12 mouse cellular contexts compared by ENCODE assay signal in the genomic region with DNA sequence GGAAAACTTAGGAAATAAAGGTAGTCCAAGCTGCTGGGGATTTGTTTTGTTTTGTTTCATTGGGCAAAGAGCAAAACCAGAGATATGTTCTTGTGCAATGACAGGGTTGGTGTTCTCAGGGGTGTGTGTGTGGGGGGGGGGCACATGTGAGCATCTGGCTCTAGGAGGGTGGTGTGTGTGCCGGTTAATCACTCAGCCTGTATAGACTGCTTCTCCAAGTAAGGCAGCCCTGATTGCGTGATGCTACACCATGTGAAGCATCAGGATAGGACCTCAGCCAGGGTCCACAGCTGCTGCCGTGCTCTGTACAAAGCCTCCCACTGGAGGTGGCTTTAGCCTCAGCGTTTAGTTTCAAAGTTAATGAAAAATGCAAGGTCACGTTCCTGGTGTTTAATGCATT. TPM values are rescaled to one million over a fixed set of nuclear protein-coding genes. Genes with fewer than 3 reads are reported as not detected.
A peak's percentile ranks its signal among the peaks of the same experiment; 100 is the strongest.
DNase-seq lines count a peak whose midpoint lies in the region; ATAC-seq and TF ChIP-seq lines count a peak whose summit lies in the region.
"Had no signal": no experiment of that assay in that cellular context is flagged by ENCODE, and none has a peak within 500 bp of the region (broad histone marks: within the 10 kb centered on the region; RNA-seq: fewer than 3 reads in every experiment).

No protein-coding gene starts in this region.

- no peaks in the 10 kb centered on the region for H3K36me3 ChIP-seq in heart, embryonic 10.5 days
- H3K36me3 ChIP-seq in midbrain, embryonic 15.5 days (replicated peaks): no peaks in the 10 kb centered on the region
- H3K36me3 ChIP-seq in midbrain, embryonic 10.5 days: no peaks in the 10 kb centered on the region
- no peaks in the 10 kb centered on the region for H3K36me3 ChIP-seq in testis, adult 2 months (ENCODE audit: control insufficient read depth, insufficient read depth, low read length)
- H3K36me3 ChIP-seq: hindbrain, embryonic 10.5 days had no signal

- H3K9ac ChIP-seq in midbrain, embryonic 15.5 days: no peak overlapping the region
- H3K9ac ChIP-seq: forebrain, embryonic 13.5 days had no signal

- DNase-seq in heart, adult 11 months: peak; percentile 97
- DNase-seq in heart, embryonic 10.5 days (ENCODE audit: low spot score): no peak
- DNase-seq in midbrain, embryonic 10.5 days (ENCODE audit: low spot score): no peak
- DNase-seq in heart, postnatal 10 days: peak; percentile 45 to 48
- no peak for DNase-seq in embryo, embryonic 9.5 days (ENCODE audit: extremely low spot score)
- DNase-seq: cerebellum, adult 9-11 months; kidney, adult 8-10 months had no signal

- H3K27me3 ChIP-seq in heart, embryonic 10.5 days (ENCODE audit: insufficient read depth, poor library complexity, severe bottlenecking): peaks cover 11% of the 10 kb centered on the region; the same call in 1 of the 2 replicates
- no peaks in the 10 kb centered on the region for H3K27me3 ChIP-seq in midbrain, embryonic 15.5 days (replicated peaks)
- H3K27me3 ChIP-seq in midbrain, embryonic 10.5 days (ENCODE audit: low read depth, poor library complexity, severe bottlenecking): no peaks in the 10 kb centered on the region
- no peaks in the 10 kb centered on the region for H3K27me3 ChIP-seq in testis, adult 2 months (ENCODE audit: control insufficient read depth, insufficient read depth, low read length)
- H3K27me3 ChIP-seq: forebrain, embryonic 13.5 days had no signal

- intact Hi-C loops in heart, postnatal 10 days (cut with DNase I): no loop called here

- no peak overlapping the region for H3K27ac ChIP-seq in heart, embryonic 10.5 days
- no peak overlapping the region for H3K27ac ChIP-seq in midbrain, embryonic 15.5 days
- H3K27ac ChIP-seq in midbrain, embryonic 10.5 days (replicated peaks): no peak overlapping the region
- H3K27ac ChIP-seq in testis, adult 2 months (ENCODE audit: control insufficient read depth, insufficient read depth, low read depth, low read length): peak overlapping the region; percentile 83
- H3K27ac ChIP-seq: forebrain, embryonic 13.5 days; hindbrain, embryonic 10.5 days had no signal

- 86% methylated on average over 5 of the region's 5 CpGs for WGBS in heart, embryonic 10.5 days
- 78% methylated on average over 5 of the region's 5 CpGs for WGBS in midbrain, embryonic 15.5 days
- WGBS in midbrain, embryonic 10.5 days: 94% methylated on average over 5 of the region's 5 CpGs

- TF ChIP-seq POLR2A in testis, adult 2 months (IDR thresholded peaks at IDR 0.05; ENCODE audit: control insufficient read depth, low read depth, low read length): no peak

- H3K4me1 ChIP-seq in heart, embryonic 10.5 days: peaks cover 10% of the 10 kb centered on the region
- H3K4me1 ChIP-seq in midbrain, embryonic 15.5 days: no peaks in the 10 kb centered on the region
- H3K4me1 ChIP-seq in midbrain, embryonic 10.5 days: peaks cover 4% of the 10 kb centered on the region; the same call in 1 of the 2 replicates
- peaks cover 21% of the 10 kb centered on the region for H3K4me1 ChIP-seq in testis, adult 2 months (ENCODE audit: control insufficient read depth, insufficient read depth, low read length)
- H3K4me1 ChIP-seq: forebrain, embryonic 13.5 days had no signal

- H3K4me2 ChIP-seq in midbrain, embryonic 15.5 days: no peak overlapping the region
- H3K4me2 ChIP-seq: forebrain, embryonic 13.5 days had no signal

- H3K9me3 ChIP-seq in heart, embryonic 10.5 days: no peaks in the 10 kb centered on the region
- H3K9me3 ChIP-seq in midbrain, embryonic 15.5 days: no peaks in the 10 kb centered on the region
- H3K9me3 ChIP-seq in midbrain, embryonic 10.5 days (replicated peaks): no peaks in the 10 kb centered on the region
- H3K9me3 ChIP-seq: forebrain, embryonic 13.5 days; hindbrain, embryonic 10.5 days had no signal

- no peak for TF ChIP-seq CTCF in testis, adult 2 months (IDR thresholded peaks at IDR 0.05; ENCODE audit: control insufficient read depth, insufficient read depth, insufficient replicate concordance, low read depth, low read length)

- H3K4me3 ChIP-seq in heart, embryonic 10.5 days: no peak overlapping the region
- no peak overlapping the region for H3K4me3 ChIP-seq in midbrain, embryonic 15.5 days
- H3K4me3 ChIP-seq in midbrain, embryonic 10.5 days: no peak overlapping the region
- H3K4me3 ChIP-seq in testis, adult 2 months (ENCODE audit: control insufficient read depth, low read depth, low read length): no peak overlapping the region
- H3K4me3 ChIP-seq: forebrain, embryonic 13.5 days; hindbrain, embryonic 10.5 days had no signal

- ATAC-seq in midbrain, embryonic 15.5 days (replicated peaks): peak; percentile 52; the same call in 1 of the 2 replicates
- no peak for ATAC-seq in cerebellum, adult (ENCODE audit: insufficient number of reproducible peaks, low FRiP score, low TSS enrichment)
- ATAC-seq: forebrain, embryonic 13.5 days had no signal

RNA-seq across cellular contexts. Expression of a gene that starts 10.8 kb away (rescaled TPM):
- polyA plus RNA-seq in heart, embryonic 10.5 days (2016; fragmentation: Nextera tagmentation; extraction: Ambion mirVana): 1.3 and 1.4 TPM in 2 replicates
- 3.0 and 4.1 TPM in 2 replicates for polyA plus RNA-seq in midbrain, embryonic 15.5 days (2015; fragmentation: Nextera tagmentation; extraction: Ambion mirVana)
- polyA plus RNA-seq in midbrain, embryonic 10.5 days (2016; fragmentation: Nextera tagmentation; extraction: Ambion mirVana): 1.6 and 1.9 TPM in 2 replicates
- 1 to 10 TPM; 2.8 to 3.4 TPM for total RNA-seq in heart, postnatal 10 days (2021)
- polyA plus RNA-seq in testis, adult 2 months (2012; rRNA removed): 4.0 and 4.7 TPM in 2 replicates

RNA-seq across cellular contexts. Expression of a gene that starts 43.9 kb away (rescaled TPM):
- 1.4 and 4.9 TPM in 2 replicates for polyA plus RNA-seq in heart, embryonic 10.5 days (2016; fragmentation: Nextera tagmentation; extraction: Ambion mirVana)
- 2.2 and 3.4 TPM in 2 replicates for polyA plus RNA-seq in midbrain, embryonic 15.5 days (2015; fragmentation: Nextera tagmentation; extraction: Ambion mirVana)
- 0.56 and 1.2 TPM in 2 replicates for polyA plus RNA-seq in midbrain, embryonic 10.5 days (2016; fragmentation: Nextera tagmentation; extraction: Ambion mirVana)
- 1 to 10 TPM; 6.8 to 8.7 TPM for total RNA-seq in heart, postnatal 10 days (2021)
- 5.4 TPM in 2 replicates for polyA plus RNA-seq in testis, adult 2 months (2012; rRNA removed)

Comparison
In these comparisons a context has a peak if more than half of its experiments do, and no peak if none do; other contexts are left out.
1. DNase-seq: peak in heart, adult 11 months (single experiment) and heart, postnatal 10 days (2 of 2); none in heart, embryonic 10.5 days (single experiment), midbrain, embryonic 10.5 days (single experiment) and embryo, embryonic 9.5 days (single experiment).